Mouse (Mus musculus) liver, postnatal 0 days (tissue): ENCODE measurements around the gene Ampd1. TPM values are rescaled to one million over a fixed set of nuclear protein-coding genes. Genes with fewer than 3 reads are reported as not detected.
A peak's percentile ranks its signal among the peaks of the same experiment; 100 is the strongest.
"Not testable (repeated sequence)": the region's sequence is repeated elsewhere in the genome, so short reads cannot be mapped to it uniquely, and the experiment has no call there.

Source experiments
- ATAC-seq: fragments of 200-750 bp; cut with Nextera tagmentation; 2 replicates; pipeline ENCODE4 v1.8.0; 2017; ENCODE audit warnings: mild to moderate bottlenecking, moderate library complexity
- DNase-seq: peaks from one replicate; pipeline ENCODE4 v3.0.0-alpha.2; 2016
- H3K27ac ChIP-seq: fragments of 300-500 bp; sonication (generic); 2 replicates; pipeline ENCODE4 v1.5.1; 2014; ENCODE audit warnings: antibody characterized with exemption, moderate library complexity, mild to moderate bottlenecking, low read depth
- H3K27me3 ChIP-seq: fragments of 300-500 bp; sonication (generic); 2 replicates; pipeline ENCODE4 v1.6.1; 2014; ENCODE audit warnings: low read length, control low read depth, mixed read lengths; ENCODE audit not compliant: insufficient read depth
- H3K36me3 ChIP-seq: fragments of 300-500 bp; sonication (generic); replicated peaks from 2 replicates; pipeline ENCODE4 v1.6.1; 2014; ENCODE audit warnings: mild to moderate bottlenecking, control low read depth, low read length, moderate library complexity, mixed read lengths; ENCODE audit not compliant: insufficient read depth
- H3K4me1 ChIP-seq: fragments of 300-500 bp; sonication (generic); 2 replicates; pipeline ENCODE4 v1.6.1; 2014; ENCODE audit warnings: antibody characterized with exemption, mild to moderate bottlenecking, control low read depth; ENCODE audit not compliant: insufficient read depth
- H3K4me2 ChIP-seq: fragments of 300-500 bp; sonication (generic); 2 replicates; pipeline ENCODE4 v1.6.1; 2014; ENCODE audit warnings: low read depth, mild to moderate bottlenecking, low read length, moderate library complexity, mixed read lengths
- H3K4me3 ChIP-seq: fragments of 300-500 bp; sonication (generic); 2 replicates; pipeline ENCODE4 v1.5.1; 2014; ENCODE audit warnings: low read depth, low read length
- H3K9ac ChIP-seq: fragments of 300-500 bp; sonication (generic); replicated peaks from 2 replicates; pipeline ENCODE4 v1.6.1; 2014; ENCODE audit warnings: mild to moderate bottlenecking, moderate library complexity
- H3K9me3 ChIP-seq: fragments of 300-500 bp; sonication (generic); 2 replicates; pipeline ENCODE4 v1.6.1; 2016; ENCODE audit warnings: mild to moderate bottlenecking, control low read depth, low read length, mixed read lengths
- CTCF ChIP-seq: sonication (generic); IDR thresholded peaks from 2 replicates; pipeline ENCODE4 v1.5.1; 2016; ENCODE audit warnings: antibody characterized with exemption, low read depth
- EP300 ChIP-seq: IDR thresholded peaks from 2 replicates; pipeline ENCODE4 v1.6.1; 2016; ENCODE audit warnings: antibody characterized with exemption, low read depth, mild to moderate bottlenecking
- WGBS: fragments of 180-500 bp; shearing (Covaris S2); extraction: QIAGEN DNeasy Blood & Tissue Kit; methylation state at CpG from one replicate; pipeline ENCODE4 v1.1.7; 2014; ENCODE audit not compliant: insufficient replicate concordance; 5-methylcytosine and 5-hydroxymethylcytosine counted together
- polyA plus RNA-seq: library from polyadenylated mRNA; unstranded; fragments of >200 nt; fragmentation: Nextera tagmentation; extraction: Ambion mirVana; gene quantifications from 2 replicates; pipeline ENCODE4 v1.2.1, GENCODE M21; 2015

Gene Ampd1
- polyA plus RNA-seq, 1 experiment from 2014 or later = not detected

- Histone ChIP-seq H3K9me3 (no peaks in the 10 kb centered on the region), H3K36me3 (peaks cover 5% of the 10 kb centered on the region; the same call in 1 of the 2 replicates), H3K27me3 (no peaks in the 10 kb centered on the region), H3K27ac (peak overlapping the region; percentile 78), H3K9ac (0 out of 2 replicates have a peak overlapping the region, but pooled peaks have one; percentile 3), H3K4me3 (peak overlapping the region; percentile 31; the same call in 1 of the 2 replicates), H3K4me1 (peaks cover 22% of the 10 kb centered on the region), H3K4me2 (peak overlapping the region; percentile 54)
- peak; percentile 93 for ATAC-seq
- TF ChIP-seq CTCF (no peak), EP300 (peak; percentile 96)
- WGBS = 45% methylated on average over 8 of the region's 8 CpGs
- peak; percentile 76 for DNase-seq
Measured at GRCm38 (mm10) chr3:103129367-103130159, 55.7 kb downstream of the Ampd1 start.

- DNase-seq (peak; percentile 52), ATAC-seq (peak; percentile 87)
- peak overlapping the region; percentile 54 for H3K4me2 ChIP-seq
- peak overlapping the region; percentile 31 for H3K4me3 ChIP-seq
- 22% methylated on average over 6 of the region's 6 CpGs for WGBS
- no peaks in the 10 kb centered on the region for H3K27me3 ChIP-seq
- H3K4me1 ChIP-seq = peaks cover 22% of the 10 kb centered on the region
- H3K9ac ChIP-seq = peak overlapping the region; percentile 54
- peak overlapping the region; percentile 78 for H3K27ac ChIP-seq
- no peak for TF ChIP-seq CTCF
- peak; percentile 86 for TF ChIP-seq EP300
- no peaks in the 10 kb centered on the region for H3K9me3 ChIP-seq
- H3K36me3 ChIP-seq = peaks cover 5% of the 10 kb centered on the region; the same call in 1 of the 2 replicates
Measured at GRCm38 (mm10) chr3:103130236-103130751, 56.5 kb downstream of the Ampd1 start.

- H3K9me3 ChIP-seq = no peaks in the 10 kb centered on the region
- H3K27ac ChIP-seq = no peak overlapping the region
- no peak for DNase-seq
- peaks cover 19% of the 10 kb centered on the region for H3K4me1 ChIP-seq
- peak overlapping the region; percentile 46 for H3K4me2 ChIP-seq
- H3K36me3 ChIP-seq = peaks cover 13% of the 10 kb centered on the region
- no peak for ATAC-seq
- no peak for TF ChIP-seq EP300
- TF ChIP-seq CTCF = no peak
- WGBS = 89% methylated on average over 10 of the region's 10 CpGs
- H3K27me3 ChIP-seq = no peaks in the 10 kb centered on the region
- no peak overlapping the region for H3K4me3 ChIP-seq
- no peak overlapping the region for H3K9ac ChIP-seq
Measured at GRCm38 (mm10) chr3:103133098-103133497, 59.3 kb downstream of the Ampd1 start.

GRCm38 (mm10) chr3:103136414-103137077 lies 62.7 kb downstream of the Ampd1 start:
- no peak overlapping the region for H3K4me3 ChIP-seq
- DNase-seq = no peak
- 84% methylated on average over 4 of the region's 4 CpGs for WGBS
- H3K4me2 ChIP-seq = no peak overlapping the region
- H3K27me3 ChIP-seq = no peaks in the 10 kb centered on the region
- H3K27ac ChIP-seq = no peak overlapping the region
- H3K9me3 ChIP-seq = no peaks in the 10 kb centered on the region
- ATAC-seq = peak; percentile 80
- TF ChIP-seq CTCF (no peak), EP300 (no peak)
- H3K9ac ChIP-seq = no peak overlapping the region
- peaks cover 10% of the 10 kb centered on the region for H3K36me3 ChIP-seq
- H3K4me1 ChIP-seq = peaks cover 24% of the 10 kb centered on the region

- Histone ChIP-seq H3K9ac (no peak overlapping the region), H3K36me3 (peaks cover 8% of the 10 kb centered on the region; the same call in 1 of the 2 replicates), H3K27me3 (no peaks in the 10 kb centered on the region), H3K4me3 (no peak overlapping the region; the same call in 1 of the 2 replicates), H3K27ac (peak overlapping the region; percentile 46), H3K4me2 (peak overlapping the region; percentile 59), H3K4me1 (peaks cover 24% of the 10 kb centered on the region), H3K9me3 (no peaks in the 10 kb centered on the region)
- 48% methylated on average over 8 of the region's 8 CpGs for WGBS
- ATAC-seq = no peak
- TF ChIP-seq CTCF (no peak), EP300 (no peak)
- DNase-seq = no peak
Measured at GRCm38 (mm10) chr3:103139047-103139446, 65.2 kb downstream of the Ampd1 start.

- not testable (repeated sequence) for H3K9me3 ChIP-seq, H3K27me3 ChIP-seq, H3K36me3 ChIP-seq
- peak overlapping the region; percentile 39; the same call in 1 of the 2 replicates for H3K9ac ChIP-seq
- DNase-seq = peak; percentile 43
- ATAC-seq = peak; percentile 60
- peaks cover 24% of the 10 kb centered on the region for H3K4me1 ChIP-seq
- WGBS = 27% methylated on average over 11 of the region's 11 CpGs
- peak overlapping the region; percentile 14 for H3K4me3 ChIP-seq
- peak overlapping the region; percentile 46 for H3K27ac ChIP-seq
- H3K4me2 ChIP-seq = peak overlapping the region; percentile 59
Measured at GRCm38 (mm10) chr3:103140095-103140838, 66.5 kb downstream of the Ampd1 start.
